Mouse (Mus musculus) layer of hippocampus, postnatal 36 days (tissue): ENCODE results near the gene Capns2. TPM values are rescaled to one million over a fixed set of nuclear protein-coding genes. Genes with fewer than 3 reads are reported as not detected.

Experiments used
- DNase-seq, 2 experiments: peaks; one replicate each; pipeline ENCODE4 v3.0.0; 2022
- microRNA-seq, 2 experiments: library from miRNA; unstranded; fragments of <30 nt; microRNA quantifications; one replicate each; pipeline ENCODE4 v1.2.0; 2021
- total RNA-seq, 2 experiments: library from RNA; stranded (reverse); gene quantifications; 2 replicates each; pipeline ENCODE4 v1.2.3; 2021

Gene Capns2
- total RNA-seq, 2 experiments from 2014 or later, result 1.2 to 2.3 TPM

DNA sequence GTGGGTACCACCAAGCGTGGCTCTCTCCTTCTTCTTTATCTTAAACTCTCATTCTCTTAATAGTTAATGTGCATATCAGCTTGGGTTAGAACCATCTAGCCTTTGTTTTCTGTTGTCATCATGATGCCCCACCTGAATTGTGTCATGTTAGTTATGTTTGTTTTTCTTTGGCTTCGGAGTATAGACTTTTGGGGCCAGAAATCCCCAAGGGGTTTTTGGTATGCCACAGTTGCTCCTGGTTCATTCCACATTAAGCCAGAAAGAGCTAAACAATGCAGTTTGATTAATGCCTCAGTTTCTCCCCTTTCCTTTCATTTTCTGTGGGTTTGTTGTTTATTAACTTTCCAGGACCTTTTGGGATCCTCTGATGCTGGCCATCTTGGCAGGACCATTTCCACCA is 7.2 kb downstream of the Capns2 start:
- no peak for DNase-seq

DNA sequence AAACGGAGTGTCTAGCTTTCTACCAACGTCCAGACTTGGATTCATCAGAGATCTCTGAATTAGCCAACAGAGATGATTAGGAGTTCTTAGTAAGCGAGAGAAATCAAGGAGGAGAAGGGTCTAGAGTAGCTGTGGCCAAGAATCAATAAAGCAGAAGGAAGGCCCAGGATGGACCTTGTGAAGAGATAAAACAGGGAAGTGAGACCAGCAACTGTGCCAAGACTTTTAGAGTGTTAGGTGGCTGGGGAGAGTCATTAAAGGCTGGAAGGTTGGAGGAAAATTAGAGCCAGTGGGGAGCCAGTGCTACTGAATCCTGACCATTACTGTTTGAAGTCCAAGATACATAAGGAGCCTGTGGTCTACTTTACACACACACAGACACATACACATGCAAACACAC is 10.3 kb downstream of the Capns2 start:
- no peak for DNase-seq

DNA sequence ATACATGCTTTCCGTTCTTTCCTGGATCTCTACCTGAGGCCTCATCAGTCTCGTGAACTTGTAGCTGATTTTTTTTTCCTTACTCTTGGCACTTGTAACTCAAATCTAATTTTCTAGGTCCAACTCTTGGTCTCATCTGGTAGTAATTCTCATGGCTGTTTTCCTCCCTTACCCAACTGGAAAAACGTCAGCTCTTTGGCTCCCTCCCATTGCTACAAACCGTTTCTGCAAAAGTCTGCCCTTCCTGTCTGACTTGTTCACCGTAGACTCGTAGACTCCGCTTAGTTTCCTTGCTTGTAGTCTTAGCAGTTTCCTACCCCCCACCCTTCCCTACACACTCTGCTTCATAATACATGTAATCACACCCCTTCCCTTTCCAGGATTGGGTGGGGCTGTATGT is 12.2 kb downstream of the Capns2 start:
- no peak for DNase-seq

DNA sequence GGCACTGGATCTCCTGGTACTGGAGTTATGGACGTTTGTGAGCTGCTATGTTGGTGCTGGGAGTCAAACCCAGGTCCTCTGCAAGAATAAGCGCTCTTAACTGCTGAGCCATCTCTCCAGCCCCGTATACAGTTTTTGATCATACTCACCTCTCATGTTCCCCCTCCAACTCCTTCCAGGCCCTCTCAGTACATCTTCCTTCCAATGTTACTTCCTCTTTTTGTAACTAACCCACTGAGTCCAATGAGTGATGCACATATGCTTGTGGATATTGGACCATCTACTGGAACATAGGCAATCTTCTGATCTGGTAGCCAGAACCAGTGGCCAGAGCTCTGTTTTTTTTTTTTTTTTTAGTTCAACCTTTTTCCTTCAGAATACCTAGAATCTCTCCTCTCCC is 14.9 kb downstream of the Capns2 start:
- DNase-seq, result no peak

DNA sequence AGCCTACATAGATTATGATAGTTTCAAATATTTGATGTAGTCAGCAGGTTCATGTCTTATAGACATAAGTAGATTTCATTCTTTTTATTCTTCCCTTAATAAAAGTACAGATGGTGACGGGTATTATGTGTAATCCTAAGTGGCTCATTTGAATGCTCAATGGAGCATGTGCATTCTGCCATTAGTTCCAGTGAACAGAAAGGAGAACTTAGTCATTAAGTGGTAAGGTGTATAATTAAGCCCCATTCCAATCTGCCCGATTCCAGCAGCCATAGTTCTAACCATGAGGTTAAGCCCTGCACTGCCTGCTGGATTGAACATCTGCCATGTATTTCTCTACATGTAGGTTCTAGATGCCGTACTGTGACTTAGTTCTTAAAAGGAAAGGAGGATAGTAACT is 20.6 kb downstream of the Capns2 start:
- DNase-seq, result no peak

DNA sequence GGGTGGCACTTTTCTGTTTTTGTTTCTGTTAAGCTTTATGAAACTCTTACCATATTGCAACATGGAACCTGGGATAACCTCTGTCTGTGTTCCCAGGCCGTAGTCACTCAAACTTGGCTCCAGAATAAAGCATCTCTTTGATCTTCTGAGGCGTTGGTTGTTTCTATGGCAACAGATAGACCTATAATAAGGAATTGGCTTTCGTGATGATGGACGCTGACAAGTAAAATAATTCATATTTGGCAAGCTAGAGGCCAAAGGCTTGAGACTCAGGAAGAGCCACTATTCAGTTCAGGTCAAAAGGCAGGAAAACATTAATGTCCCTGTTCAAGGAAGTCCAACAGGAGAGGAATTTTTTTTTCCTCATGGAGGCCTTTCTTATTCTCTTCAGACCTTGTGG is 27.8 kb downstream of the Capns2 start:
- DNase-seq, result no peak

DNA sequence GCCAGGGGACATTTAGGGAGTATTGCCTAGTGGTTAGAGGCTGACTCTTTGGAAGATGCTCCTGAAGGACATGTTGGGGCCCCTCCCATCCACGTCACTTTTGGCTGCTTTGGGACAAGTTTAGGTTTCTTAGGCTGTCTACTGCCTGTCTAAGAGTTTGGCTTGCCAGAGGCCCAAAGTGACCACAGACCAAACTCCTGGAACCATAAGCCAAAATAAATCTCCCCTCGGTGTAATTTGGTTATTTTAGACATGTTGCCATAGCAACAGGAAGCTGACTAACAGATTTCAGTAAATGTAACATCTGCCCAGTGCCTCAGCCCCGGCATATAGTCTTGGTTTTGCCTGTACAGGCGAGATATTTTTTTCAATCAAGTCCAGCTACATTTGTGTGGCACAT is 36.8 kb downstream of the Capns2 start:
- no peak for DNase-seq

DNA sequence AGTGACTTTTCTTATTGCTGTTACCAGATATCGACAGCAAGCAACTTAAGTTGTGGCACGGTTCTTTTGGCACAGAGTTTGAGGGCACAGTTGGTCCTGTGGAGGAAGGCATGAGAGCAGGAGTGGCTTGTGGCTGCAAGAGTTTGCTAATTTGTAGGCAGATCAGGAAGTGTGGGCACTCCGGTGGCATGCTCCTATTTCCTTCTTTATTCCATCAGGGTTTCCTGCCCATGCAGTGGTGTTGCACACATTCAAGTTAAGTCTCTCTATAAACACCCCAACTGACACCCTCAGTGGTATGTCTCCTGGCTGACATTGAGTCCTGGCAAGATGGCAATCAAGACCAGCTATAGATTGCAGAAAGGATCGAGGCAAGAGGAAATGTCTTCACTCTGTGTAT is 47.9 kb downstream of the Capns2 start:
- DNase-seq, result no peak

DNA sequence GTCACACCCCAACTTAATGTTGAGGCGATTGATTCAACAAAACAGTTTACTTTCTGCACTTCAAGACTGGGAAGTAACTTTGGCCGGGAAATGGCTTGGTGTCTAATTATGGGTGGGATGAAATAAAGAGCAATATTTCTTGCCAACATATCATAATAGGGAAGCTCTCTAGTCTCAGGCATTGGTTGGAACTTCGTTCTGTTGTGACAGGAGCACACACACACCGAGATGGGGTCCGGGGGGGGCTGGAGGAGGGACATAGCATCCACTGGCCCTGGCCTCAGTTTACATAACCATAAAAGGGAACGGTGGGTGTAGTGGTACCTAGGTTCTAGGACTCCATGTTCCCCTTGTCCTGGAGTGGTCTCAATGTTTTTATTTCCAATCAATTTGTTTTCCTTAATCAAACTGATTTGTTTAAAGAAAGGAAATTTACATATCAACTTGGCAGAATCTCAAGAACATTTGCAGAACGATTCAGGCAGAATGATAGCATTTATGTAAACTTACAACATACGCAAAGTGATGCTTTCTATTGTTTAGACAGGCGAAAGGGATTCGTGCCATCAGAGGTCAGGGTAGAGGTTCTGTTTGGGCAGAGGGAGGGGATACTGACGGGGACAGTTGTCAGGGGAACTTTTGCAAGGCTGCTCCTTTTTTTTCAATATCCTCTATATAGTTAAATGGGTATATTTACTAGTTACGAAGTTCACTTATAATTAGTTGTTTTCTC is 49.6 kb downstream of the Capns2 start:
- no peak for DNase-seq

Small RNAs within 50 kb of the gene (microRNA-seq; reads per million reads assigned to microRNA genes)
- 0 reads per million in 2 experiments for gene Gm22151

Other genes with a start within 250 kb of the Capns2 start
- gene Irx6, start 227.1 kb upstream of the Capns2 start, total RNA-seq, result under 1 TPM; 0.13 to 0.15 TPM
- 1 to 10 TPM; 4.1 to 5.5 TPM for gene Mmp2, start 74.1 kb upstream of the Capns2 start, total RNA-seq
- 1 to 10 TPM; 8.8 to 9.5 TPM for gene Lpcat2, start 46.1 kb upstream of the Capns2 start, total RNA-seq
- under 1 TPM in 1 of 2 experiments, not detected in 1; 0.18 TPM for gene Slc6a2, start 58.7 kb downstream of the Capns2 start, total RNA-seq
- not detected for gene Ces1a, start 146.8 kb downstream of the Capns2 start, total RNA-seq
- gene Ces1b, start 178.6 kb downstream of the Capns2 start, total RNA-seq, result not detected
- gene Ces1c, start 229.9 kb downstream of the Capns2 start, total RNA-seq, result not detected